Mouse (Mus musculus) 416B (cell line): ENCODE results near the gene March1.

Experiments
- DNase-seq: peaks from one replicate; pipeline ENCODE4 v3.0.0; 2011; ENCODE audit warnings: low read depth

March1 gene

DNA sequence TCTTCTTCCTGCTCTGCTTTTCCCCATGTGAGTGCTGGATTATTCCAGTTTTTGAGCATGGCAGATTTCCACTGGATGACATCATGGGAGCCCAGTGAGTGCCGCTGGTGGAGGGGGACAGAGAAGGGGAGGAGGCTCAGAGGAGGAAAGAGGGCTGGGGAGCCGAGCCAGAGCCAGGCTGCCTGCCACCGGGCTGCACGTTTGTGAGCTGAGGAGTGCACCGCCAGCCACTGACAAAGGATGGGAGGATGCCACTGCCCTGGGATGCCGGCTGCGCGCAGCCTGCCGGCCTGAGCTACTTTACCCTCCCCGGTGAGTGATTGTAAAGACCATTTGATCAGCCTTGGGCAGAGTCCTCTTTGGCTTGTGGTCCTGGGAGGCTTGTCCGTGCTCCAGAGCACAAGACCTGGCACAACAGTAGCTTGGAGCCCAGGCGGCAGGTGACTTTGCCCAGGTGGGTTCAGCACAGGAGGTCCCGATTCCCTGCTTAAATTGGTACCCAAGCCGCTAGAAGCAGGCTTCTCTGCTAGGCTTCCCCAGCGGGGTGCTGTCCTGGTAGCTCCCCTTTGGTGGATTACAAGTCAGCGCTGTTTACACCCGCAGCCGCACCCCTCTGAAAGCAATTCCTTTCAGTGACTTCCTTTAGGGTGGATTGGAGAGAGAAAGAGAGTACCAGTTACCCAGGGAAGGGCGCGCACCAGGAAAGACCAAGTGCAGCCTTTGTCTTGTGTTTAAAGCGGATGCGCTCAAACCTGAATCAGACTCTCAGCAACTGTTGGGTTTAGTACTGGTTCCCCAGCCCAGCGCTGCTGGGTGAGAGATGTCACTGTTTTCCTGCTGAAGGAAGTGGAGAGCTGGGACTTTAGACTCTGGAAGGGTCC is at the start of gene March1:
March1 (plus strand) TSS at position 30 of the 881 bp plus-strand sequence.
- no peak for DNase-seq

DNA sequence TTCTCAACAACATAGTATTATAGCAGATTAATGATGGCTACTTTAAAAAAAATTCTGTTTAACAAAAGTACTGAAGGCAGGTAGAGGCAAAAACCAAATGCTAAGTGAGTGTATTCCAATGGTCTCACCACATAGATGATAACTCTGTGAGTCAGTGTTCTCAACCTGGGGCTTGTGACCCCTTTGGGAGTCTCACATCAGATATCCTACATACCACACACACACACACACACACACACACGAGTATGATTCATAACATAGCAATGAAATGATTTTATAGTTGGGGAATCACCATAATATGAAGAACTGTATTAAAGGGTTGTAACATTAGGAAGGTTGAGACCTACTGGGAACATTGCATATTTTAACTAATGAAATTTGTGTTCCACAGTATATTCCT is 30.8 kb upstream of the March1 start:
- DNase-seq = no peak

DNA sequence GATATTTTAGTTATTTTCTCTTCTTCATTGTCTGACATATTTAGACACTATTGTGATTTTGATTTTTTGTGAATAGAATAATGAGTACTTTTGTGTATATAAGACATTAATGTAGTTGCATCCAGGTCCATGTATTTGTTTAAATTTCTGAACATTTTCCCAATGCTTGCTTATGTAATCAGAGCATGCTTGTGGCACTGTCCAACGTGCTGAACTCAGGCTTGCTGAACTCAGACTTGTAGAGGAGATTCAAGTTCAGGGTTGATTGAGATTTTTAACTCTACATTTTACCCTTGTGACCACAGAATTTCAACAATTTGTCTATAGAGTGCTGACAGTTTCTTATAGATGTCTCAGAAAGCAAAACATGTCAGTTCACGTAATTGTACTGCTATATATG is 14.5 kb upstream of the March1 start:
- DNase-seq = peak; percentile 17

DNA sequence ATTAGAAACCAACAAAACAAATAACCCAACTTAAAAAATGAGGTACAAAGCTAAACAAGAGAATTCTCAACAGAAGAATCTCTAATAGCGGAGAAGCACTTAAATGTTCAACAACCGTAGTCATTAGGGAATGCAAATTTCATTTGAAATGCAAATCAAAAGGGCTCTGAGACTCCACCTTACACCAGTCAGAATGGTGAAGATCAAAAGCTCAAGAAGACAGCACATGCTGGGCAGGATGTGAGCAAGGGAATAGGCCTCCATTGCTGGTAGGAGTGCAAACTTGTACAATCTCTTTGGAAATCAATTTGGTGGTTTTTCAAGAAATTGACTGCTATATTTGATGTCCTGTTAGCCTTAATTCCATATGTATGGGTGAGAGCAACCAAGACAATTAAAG is 8.2 kb upstream of the March1 start:
- DNase-seq = no peak

DNA sequence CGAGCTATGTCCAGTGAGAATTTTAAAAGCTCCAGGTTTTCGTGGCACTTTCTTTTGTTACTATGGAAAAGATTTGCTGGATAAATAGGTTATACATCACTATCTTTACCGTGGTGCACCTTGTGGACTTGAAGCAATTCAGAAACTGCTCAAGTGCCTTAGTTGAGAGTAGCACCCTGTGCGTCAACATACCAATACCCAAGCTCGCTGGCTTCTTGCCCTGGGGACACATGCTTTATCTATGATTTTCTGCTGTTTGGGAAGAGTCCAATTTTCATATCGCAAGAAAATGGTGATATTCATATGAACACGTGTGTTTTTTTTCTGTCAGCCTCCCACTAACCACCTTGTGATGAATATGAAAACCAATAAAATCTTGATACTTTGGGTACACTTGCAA is 1.3 kb downstream of the March1 start:
- DNase-seq = no peak

DNA sequence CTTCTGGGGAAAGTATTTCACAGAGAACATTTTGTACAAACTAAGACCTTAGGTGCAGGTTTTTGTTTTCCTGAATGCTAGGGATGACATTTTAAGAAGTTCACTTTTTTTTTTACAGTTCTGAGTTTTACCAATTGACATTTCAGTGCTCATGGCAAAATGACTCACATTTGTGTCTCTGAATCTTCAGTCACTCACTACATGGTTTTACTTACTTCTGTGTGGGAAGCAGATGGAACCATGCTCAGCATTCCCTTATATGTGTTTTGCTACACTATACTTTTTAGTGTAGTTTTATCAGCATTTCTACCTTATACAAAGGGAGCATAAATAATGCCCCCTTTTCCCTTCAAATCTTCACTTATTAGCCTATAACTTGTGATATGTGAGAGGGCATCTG is 27.2 kb downstream of the March1 start:
- no peak for DNase-seq

DNA sequence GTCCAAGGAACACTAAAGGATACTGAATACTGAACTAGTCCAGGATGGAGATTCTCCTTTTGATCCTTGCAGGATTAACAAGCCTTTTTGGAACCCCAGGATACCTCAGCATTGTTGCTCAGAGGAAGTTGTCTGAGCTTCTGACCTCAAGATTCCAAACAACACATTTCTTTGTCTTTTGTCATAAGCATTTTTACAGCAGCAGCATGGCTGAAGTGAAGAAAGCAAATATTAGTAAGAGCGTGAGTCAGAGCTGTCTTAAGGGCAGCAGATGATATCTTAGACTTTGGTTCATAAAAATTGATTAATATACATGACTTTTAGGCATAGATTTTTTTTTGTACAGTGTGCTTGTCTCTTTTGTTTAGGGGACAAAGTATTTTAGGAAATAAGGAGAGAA is 27.8 kb downstream of the March1 start:
- DNase-seq = no peak

DNA sequence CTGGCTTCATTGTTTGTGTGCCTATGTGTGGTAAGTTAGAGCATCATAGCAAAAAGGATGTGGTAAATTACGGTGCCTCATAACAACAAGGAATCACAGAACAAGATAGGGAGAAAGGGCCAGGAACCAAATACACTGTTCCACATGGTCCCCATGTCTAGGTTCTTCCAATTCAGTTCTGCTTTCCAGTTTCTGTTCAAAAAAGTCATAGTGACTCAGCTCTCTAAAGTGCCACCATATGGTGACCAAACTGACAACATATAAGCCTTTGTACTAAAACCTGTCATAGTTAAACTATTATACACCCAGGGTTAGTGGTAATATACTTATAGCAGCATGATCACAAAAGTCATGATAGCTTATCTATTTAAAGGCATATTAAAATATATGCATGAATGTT is 28.2 kb downstream of the March1 start:
- no peak for DNase-seq

DNA sequence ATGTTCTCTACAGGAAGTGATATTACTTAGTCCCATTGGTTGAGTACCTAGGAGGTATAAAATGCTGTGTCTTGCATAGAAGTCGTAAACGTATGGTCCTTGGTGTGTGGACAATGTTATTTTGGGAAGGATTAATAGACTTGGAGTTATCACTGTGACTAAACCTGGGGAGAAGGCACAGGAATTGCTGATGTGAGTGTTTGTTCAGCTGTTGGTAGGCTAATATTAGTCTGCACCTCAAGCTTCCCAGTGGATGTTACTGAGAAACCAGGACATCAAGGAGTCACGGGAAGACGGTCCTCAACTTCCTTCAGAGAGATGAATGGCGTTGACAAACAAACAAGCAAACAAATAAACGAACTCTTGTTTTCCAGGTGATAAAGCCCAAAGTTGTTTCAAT is 38.2 kb downstream of the March1 start:
- DNase-seq = no peak

DNA sequence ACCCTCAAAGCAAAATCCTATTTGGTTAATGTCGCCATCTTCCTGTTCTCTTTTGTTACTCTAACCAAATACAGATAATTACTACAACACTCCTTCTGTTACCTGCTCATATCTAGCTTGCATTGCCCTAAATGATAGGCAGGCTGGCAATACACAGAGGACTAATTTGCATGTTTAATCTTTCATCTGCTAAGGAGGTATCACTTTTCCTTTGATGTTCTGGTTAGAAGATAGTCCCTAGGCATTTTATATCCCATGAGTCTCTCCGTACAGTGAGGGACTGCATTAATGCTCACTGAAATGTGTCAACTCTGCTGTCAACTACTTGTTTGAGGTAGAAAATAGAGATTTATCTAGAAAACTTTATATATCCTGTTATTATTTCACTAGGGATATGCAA is 44.2 kb downstream of the March1 start:
- no peak for DNase-seq

DNA sequence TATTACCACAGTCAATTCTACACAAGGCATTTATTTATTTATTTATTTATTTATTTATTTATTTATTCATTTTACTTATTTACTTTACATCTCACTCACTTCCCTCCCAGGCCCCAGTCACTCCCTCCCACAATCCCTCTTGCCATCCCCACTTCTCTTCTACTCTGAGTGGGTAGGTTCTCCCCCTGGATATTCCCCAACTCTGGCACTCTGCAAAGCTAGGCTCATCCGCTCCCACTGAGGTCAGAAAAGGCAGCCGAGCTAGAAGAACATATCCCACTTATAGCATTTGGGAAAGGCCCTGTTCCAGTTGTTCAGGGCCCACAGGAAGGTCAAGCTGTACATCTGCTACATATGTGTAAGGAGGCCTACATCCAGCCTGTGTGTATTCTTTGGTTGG is 48.1 kb downstream of the March1 start:
- DNase-seq = no peak

DNA sequence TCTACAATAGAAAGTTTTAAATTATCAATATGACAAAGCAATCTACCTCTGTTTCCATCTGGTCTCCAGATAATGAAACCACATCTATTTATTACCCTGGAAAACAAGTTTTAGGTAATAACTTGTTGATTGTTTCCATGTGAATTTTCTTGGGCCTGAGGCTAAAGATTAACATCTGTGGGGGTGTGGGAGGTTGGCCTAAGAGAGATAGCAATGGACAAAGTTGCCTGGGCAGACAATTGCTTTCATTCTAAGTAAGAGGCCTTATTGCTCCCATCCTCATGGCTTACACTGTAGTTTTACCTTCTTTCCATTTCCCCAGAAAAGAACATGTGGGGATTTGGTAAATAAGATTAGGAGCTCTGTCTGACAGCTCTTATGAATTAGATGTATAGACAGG is 125.4 kb downstream of the March1 start:
- no peak for DNase-seq

DNA sequence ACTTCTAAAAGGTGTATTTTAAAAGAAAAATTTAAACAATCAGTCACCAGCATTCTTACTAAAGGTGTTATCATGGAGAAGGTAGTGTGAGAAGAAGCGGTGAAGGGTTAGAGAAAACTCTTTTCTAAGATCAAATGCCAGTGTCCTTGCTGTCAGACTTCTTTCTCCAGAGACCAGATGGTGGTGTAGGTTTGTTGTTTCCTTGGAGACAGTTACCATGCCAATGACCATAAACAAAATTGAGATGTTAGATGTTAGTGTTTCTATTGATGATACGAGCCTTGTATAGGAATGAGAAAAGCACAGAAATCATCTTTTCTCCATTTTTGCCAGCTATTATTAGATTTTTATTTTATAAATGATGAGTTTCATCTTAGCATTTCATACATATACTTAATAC is 158.1 kb downstream of the March1 start:
- DNase-seq = no peak

DNA sequence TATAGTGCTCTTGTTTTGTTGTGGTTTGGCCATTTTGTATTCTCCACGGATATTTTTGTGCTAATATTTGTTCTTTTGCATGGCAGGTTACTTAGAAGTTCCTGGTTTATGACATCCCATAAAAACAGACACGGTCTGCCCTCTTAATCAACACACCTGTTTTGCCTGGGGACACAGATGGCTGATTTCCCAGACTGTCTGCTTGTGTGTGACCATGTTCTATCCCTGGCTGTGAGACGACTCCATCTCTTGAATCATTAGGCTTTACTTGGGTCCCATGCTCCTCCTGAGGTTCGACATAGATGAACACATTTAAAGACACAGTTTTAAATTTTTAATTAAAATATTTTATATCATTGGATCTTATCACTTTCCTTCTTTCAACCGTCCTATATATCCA is 163.5 kb downstream of the March1 start:
- no peak for DNase-seq

DNA sequence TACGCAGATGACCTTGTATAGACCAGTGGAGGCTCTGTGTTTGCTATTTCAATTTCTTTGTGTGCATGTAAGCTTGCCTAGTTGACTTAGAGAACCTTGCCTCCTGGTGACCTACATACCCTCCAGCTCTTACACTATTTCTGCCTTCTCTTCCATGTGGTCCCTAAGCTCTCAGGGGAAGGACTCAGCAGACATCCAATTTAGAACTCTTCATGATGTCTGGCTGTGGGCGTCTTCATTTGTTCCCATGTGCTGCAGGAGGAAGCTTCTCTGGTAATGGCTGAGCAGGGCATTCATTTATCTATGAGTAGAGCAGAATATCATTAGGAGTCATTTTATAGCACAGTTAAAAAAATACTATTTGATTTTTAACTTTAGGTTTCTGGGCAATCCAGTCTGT is 195.3 kb downstream of the March1 start:
- no peak for DNase-seq

DNA sequence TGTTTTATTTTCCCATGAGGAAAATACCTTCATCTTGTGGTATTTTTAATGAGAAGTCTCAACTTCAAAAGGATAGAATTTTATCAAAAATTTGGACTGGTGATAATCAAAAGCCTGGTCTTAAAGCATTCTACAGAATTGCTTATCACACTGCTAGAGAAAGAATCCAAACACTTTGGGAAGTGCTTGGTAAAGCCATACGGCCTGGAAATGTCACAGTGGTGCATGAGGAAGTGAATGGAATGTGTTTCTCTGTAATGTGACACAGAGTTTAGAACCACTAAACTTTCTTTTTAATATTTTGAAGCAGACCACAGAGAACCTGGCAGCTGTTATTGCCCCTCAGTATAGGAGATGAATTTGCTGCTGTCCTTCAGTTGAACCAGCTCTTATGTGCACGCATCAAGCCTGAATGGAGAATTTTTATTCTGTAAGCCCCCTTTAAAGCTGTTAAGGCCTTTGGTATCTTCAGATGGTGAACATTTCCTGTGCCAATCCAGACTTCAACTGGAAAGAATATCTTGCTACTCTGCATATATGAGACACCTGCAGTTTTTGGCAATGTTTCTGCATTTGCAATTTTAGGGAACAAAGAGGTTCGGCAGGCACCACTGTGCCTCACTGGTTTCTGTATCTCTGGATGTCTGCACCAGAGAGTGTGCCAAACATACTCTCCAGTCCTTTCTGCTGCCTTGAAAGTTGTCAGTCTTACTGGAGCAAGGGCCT is 304.8 kb downstream of the March1 start:
- DNase-seq = no peak

DNA sequence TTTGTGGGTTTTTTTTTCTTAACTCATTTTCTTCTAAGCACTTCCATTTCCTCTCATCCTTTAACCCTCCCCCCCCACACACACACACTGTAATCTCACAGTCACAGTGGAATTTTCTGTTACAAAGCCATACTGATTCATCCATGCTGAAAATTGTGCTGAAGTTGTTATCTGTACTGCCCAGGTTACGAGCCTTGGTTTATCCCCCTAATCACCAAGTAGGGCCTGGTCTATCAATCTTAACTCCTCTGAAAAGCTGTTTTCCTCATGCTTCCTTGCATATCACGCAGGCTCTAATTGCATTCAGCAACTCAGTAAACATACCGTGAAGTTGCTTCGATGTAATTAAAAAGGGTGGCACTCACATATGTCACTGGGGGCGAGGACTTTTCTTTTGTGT is 339.2 kb downstream of the March1 start:
- DNase-seq = no peak

DNA sequence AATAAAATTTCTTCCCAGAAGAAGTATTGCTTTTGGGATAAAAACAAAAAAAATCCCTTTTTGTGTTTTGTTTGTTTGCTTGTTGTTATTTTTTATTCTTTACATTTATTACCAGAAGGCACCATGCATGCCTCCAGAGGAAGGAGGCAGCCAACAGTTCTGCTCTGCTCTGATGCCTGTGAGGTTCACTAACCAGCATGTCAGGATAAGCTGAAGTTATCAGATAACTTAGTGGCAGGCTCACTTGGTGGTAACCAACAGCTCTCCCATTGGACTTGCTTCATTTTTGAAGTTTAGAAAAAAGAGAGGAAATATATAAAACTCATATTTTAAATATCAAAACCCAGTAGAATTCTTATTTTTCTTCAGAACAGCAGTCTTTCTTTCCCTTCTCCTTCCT is 339.8 kb downstream of the March1 start:
- no peak for DNase-seq

DNA sequence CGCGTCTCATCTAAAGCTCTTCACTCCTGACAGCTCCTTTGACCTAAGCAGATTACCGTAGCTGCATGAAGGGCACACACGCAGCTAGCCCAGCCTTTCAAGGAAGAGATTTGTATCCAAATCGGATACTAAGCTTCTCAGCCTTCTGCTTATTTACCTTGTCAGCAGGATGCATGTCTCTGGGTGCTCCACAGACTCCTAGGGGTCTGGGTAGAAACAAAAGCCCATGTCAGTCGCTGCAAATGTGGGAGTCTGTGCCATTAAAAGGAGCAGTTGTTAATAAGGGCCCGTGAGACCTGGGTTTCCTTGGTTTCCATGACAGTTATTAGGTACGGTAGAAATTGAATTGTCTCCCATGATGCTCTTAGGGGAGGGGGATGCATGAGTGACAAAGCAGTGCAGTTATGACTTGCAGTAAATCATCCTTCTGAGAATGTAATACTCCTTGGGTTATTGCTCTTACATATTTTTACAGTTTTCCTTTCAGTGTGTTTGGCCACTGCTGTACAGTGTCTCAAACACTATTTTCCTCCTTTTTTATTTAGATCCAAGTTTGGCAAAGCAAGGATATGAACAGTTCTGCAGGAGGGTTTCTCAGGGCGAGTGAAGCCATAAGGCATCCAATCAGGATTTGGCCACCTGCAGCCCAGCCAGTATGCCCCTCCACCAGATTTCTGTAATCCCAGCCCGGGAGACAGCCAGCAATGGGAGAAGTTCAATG is 349.0 kb downstream of the March1 start:
- DNase-seq = no peak

DNA sequence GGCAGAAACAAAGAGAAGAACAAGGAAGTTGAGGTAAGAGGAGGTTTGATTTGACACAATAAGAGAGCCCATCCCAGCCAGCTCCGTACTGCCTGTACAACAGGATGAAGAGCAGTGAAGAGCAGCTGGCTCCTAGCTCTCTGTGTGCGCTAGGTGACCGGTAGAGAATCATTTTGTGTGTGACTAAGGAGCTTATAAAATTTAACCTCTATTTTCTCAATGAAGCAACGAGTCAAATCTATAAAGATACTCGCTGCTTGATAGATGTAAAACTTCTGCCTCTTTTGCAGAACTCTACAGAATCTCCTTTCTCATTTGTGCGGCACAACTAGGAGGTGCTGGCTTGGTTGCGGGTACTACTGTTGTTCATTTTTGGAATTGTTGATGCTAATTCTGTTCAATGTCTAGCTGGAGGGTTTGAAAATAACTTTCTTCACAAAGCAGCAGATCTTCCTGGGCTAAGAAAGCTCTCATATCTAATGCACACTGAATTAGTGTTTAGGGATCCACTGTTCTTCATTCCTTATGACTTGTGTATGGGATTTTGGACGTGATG is 349.6 kb downstream of the March1 start:
- DNase-seq = no peak

DNA sequence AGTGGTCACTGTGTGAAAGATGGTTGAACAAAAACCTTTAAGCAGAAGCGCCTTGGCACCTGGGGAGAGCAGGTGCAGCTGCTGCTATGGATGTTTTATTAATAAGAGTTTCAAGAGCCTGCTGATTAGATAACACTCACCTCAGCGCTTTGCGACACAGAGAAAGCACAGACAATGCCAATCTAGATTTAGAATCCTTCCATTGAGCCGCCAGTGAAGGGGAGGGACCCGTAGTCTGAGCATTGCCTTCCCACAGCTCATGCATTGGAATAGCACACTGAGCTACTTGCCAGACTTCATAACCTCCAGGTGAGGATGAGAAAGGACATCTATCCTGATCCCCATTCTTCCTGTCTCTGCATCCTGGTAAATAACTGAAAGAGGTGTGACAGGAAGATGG is 359.2 kb downstream of the March1 start:
- no peak for DNase-seq

DNA sequence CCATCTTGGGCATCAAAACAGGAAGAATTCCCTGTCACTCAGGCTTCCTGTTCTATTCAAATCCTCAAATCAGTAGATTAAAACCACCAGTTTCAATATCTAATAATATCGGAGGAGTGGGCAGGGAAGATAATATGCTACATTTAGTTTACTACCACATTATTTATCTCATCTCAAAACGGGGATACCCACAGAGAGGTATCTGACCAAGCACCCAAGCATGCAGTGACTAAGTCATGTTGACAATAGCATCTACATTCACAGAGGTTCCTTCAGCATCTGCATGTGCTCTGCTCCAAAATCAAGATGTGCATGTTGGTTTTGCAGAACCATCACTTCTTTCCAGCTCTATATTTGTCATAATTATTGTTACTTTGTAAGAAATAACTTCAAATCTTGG is 364.3 kb downstream of the March1 start:
- DNase-seq = no peak

DNA sequence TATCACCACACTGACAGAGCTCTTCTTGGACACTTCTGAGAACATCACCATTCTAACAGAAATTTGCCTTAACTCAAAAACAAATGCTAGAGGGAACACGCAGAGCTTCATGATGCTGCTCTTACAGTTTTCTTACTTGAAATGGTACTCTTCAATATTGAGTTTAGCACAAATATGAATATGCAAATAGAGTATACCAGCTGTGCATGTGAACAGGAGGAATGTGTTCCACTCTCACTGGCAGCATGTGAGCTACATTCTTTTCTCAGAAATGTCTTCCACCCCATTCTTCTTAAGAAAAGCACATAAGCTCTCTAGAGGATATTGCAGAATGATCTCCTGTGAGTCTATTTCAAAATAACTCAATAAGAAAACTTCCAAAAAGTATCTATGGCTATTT is 370.0 kb downstream of the March1 start:
- DNase-seq = no peak
